Mouse (Mus musculus) kidney, postnatal 10 days (tissue): Measurements from ENCODE around the gene Vps4b.

Experiments
- DNase-seq: peaks from one replicate; pipeline ENCODE4 v3.0.0; 2021; ENCODE audit warnings: mixed read lengths

The Vps4b gene

DNA sequence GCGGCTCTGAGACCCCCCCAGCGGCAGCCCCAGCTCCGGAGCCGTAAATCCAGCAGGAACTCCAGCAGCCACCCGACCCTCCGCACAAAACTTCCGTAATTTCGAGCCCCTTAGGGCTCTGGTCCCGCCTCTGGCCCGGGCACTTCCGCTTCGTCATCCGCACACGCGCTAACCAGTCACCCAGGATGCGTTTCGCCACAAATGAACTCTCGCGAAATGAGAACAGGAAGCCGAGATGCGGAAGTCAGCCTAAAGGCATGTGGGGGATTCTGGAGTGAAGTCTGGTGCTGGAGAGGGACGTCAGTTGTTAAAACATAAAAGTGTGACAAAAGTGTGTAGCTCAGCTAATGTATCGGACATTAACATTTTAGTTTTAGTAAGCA is at the start of gene Vps4b:
Vps4b (minus strand) TSS at position 187 of the 383 bp plus-strand sequence.
- peak; percentile 95 for DNase-seq

DNA sequence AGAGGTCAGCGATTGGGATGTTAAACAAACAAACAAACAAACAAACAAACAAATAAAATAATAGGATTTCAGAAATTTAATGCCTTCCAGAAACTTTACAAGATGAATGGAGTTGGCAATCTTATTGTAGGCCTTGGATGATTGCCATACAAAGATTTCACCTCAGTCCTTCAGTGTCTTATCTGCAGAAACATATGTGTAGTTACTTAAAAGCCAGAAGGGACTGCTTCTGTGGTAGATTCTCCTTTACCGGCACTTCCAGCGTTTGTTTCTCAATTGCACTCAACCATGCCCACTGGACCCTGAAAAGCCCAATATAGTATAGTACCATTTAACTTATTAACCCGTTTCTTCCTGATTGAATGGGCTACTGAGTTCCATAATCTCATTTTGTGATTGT is 32.3 kb upstream of the Vps4b start:
- no peak for DNase-seq

DNA sequence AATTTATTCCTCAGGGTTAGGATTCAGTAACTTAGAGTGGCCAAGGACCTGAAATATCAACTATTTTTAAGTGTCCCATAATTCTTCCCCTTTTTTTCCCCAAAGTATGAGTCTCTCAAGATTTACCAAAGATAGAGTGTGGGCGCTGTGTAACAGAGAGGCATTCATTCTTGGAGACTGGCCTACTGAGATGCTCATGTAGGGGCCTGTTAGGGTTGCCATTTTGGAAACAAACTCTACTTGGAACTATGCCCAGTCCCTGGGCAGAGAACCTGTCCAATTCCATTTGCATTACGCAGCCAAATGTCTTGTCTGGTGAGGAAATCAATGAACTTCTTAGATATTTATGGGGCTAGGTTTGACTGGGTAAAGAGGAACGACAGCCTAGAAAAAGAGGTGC is 25.8 kb upstream of the Vps4b start:
- DNase-seq, result no peak

DNA sequence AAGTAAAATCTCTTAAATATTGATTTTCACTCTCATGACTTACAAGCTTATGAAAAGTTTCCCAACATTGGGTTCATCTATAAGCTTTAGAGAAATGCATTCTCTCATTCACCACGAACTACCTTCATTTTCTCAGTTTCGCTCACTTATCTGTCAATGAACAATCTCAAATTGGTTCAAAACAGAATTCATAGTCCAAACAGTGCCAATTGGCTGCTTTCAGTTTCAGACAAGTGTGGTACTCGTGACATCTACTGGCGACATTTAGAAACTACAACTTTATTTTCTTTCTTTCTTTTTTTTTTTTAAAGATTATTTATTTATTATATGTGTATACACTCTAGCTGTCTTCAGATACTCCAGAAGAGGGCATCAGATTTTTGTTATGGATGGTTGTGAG is 21.8 kb upstream of the Vps4b start:
- DNase-seq, result no peak

DNA sequence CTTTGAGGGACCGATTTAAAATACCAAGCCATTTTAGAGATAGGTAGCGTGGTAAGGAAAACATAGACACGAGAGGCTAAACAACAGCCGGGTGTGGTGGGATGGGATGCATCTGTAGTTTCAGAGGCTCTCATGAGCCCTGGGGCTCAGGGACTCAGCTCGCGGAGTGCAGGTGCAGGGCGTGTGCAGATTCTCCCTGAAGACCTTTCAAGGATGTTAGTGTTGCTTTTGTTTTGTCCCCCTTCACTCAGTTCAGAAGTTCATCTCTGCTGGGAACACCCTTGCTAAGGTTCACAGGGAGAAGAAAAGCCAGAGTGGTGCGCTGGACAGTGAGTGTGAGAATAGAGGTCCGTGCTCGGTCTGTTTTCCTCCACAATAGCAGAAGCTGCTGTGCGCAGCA is 20.2 kb upstream of the Vps4b start:
- no peak for DNase-seq

DNA sequence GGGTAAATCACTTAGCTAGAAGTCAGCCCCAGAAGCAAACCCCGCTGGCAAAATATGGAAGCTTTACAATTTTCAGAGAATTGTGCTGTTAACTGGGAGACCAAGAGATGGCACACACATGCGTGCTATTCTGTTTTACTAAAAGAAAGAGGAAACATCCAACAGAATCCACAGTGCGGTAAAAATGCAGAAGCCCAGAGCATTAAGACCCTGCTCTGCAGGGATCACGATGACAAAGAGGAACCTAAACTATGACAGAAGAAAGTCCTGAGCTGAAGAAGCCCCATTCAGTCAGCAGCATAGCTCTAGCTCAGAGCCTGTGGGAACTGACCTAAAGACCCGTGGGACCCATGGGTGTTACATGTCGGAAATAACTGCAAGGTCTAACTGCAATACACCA is 18.7 kb upstream of the Vps4b start:
- DNase-seq, result no peak

DNA sequence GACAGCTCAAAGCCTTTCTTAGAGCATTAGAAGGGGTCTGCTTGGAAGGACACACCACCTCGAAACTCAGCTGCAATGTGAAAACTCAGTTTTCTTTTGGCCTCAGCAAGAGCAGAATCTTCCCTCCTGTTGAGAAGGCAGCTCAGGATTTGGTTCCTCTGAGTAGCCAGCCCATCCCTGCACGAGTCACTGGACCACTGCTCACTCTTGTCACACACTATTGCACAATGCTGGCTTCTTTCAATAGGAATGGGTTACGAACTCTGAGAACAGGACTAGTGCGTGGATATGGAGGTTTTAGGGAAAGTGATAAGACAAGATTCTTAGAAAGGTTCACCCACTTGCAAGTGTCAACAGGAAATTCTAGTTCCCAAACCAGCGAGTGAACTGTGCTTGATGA is 18.3 kb upstream of the Vps4b start:
- no peak for DNase-seq

DNA sequence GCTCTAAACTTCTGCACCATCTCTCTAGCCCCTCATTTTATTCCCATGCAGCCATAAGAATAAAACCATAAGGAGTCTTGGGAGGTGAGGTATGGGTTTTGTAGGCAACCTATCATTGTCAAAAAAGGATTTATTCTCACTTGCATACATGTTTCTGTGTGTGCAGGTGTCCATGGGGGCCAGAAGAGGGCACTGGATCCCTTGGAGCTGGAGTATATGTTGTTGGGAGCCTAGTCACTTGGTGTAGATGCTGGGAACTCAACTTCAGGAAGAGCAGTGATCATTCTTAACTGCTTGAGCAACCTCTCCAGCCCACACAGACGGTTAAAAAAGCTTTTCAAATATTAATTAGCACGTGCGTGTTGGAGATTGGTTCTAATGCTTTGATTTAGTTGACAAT is 3.4 kb upstream of the Vps4b start:
- DNase-seq, result no peak

DNA sequence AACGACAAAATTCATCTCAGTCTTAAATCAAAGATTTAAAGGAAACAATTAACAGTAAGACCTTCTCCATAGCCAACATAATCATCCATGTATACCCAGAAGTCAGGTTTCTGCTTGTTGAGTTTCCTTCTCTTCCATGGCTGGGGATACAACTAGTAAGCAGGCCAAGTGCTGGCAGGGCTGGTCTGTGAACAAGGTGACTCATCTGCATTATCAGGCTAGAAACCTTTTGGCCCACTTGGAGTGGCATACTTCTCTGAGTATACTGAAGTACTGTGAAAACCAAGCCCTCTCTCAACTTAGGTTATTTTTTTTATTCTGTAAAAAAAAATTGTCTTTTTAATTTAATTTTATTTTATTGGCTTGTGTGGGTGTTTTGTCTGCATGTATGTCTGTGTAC is 2.9 kb upstream of the Vps4b start:
- no peak for DNase-seq

DNA sequence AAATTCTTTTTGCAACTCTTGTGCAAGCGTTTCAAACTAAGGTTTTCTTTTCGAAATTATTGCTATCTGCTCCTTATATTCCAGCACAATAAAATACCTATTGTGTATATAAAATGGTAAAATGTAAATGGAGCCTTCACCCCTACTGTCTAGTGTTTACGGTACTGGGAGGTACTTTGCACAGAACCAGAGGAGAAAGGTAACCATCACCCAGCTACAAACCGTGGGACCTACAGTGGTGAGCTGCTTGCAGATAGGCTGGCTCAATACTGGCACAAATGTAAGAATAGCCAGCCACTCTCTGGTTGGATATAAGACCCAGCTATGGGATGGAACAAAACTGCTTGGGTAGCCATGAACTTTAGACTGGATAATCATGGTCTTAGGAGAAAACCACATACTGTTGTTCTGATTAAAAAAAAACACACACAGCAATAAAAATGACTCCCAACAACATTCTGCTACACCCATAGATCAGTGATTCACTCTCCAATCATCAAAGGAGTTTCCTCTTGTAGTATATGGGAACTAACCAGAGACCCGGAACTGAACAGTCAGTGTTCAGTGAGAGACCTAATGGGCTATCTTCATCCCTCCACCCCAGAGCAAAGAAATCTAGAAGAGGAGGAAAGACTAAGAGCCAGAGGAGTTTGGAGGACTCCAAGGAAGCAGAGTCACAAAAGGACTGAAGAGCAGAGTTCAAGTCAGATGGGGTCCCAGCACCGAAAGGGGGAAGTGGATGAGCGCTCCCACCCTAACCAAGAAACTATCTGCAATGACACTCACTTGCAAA is 655 bp upstream of the Vps4b start:
- DNase-seq, result no peak

DNA sequence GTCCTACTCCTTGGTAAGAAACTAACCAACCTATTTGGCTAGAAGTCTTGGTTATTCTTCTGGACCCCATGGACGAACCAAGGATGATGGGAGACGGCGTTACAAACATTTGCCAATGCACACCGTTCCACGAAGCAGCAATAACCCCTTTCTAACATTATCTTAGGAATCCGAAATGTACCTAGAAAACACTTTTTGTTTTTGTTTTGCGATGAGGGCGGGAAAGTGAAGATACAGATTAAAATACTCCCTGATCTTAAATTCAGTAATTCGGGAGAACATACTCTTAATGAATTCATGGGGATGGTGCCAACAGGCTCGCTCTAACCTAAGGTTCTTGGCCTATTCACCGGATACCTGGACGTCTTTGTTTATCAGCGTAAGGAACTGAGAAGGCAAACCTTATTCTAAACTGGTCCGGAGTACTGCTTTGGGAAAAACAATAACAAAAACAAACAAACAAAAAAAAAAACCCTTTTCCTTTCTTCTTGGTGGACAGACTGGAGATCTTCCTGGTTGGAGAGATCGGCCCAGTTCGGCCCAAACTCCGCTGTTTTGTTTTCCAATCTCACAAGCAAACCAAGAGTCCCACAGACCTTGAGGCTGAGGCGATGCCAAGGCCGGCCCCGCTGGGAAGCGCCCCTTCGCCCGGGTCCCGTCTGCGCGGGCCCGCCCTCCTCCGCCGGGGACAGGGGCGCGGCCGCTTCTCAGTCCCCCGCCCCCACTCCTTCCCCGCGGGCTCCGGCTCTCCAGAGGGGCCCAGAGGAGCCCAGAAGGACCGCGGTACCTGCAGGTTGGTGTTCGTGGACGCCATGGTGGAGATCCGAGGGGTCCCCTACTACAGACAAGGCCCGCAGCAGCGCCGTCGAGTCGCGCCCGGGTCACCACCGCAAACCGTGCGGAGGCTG is 640 bp downstream of the Vps4b start:
- DNase-seq, result peak; percentile 76

DNA sequence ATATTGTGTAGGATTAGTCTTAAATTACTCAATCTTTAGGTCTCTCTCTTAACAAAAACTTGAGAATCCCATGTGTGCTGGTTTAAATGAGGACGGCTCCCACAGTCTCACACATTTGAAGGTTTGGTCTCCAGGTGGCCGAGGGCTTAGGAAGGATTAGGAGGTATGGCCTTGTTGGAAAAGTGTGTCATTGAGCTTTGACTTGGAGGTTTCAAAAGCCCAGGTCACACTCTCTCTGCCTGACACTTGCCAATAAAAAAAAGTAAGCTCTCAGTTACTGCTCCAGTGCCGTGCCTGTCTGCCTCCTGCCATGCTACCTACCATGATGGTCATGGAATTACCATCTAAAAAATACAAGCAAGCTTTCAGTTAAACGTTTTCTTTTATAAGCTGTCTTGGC is 21.6 kb downstream of the Vps4b start:
- DNase-seq, result no peak

DNA sequence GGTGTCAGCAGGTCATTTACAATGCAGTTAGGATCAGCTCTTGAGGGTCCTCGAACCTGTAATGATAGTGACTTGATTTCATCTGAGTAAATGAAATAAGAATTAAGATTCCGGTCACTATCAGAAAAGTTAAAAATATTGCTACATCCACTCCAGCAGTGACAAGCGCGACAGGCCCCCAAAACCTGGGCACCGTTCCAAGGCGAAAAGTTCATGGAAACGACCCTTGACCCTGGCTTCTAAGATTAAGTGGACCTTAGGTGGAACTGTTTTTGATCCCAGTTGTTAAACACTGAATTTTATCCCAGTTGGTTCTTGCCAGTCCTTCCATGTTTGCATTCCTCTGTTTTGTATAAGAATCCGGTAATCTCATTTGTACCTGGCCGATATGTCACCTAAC is 22.4 kb downstream of the Vps4b start:
- peak; percentile 13 for DNase-seq

DNA sequence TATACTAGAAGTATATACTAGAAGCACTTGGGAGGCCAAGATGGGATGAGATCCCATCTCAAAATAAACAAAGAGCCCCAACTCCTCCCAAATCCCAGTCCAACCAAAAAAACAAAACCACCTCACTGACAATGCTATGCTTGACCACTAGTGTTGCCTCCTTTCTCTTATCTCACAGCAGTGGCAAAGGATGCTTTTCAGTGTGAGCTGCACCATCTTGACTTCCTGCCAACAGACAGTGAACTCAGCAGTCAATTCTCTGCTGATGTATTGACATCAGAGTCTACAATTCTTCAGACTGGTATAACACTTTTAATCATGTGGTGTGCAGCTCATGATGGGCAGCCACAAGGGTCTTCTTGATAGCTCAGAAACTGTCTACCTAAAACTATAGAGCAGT is 27.8 kb downstream of the Vps4b start:
- DNase-seq, result no peak

DNA sequence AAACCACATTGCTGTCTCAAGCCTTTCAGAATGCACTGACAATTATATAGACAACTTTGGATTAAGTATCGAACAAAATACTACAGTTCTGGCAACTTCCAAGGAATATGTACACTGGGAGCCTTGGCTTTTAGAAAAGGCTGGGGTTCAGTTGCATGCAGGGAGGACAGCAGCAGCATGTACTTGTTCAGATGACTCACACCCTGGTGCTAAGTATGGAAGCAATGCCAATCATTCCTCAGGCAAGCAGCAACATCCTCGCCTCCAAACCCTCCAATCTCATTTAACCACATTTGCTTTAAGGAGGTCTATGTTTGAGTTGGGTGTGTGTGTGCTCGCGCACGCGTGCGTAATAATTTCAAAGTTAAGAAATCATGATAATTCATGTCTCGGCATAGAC is 30.8 kb downstream of the Vps4b start:
- no peak for DNase-seq

DNA sequence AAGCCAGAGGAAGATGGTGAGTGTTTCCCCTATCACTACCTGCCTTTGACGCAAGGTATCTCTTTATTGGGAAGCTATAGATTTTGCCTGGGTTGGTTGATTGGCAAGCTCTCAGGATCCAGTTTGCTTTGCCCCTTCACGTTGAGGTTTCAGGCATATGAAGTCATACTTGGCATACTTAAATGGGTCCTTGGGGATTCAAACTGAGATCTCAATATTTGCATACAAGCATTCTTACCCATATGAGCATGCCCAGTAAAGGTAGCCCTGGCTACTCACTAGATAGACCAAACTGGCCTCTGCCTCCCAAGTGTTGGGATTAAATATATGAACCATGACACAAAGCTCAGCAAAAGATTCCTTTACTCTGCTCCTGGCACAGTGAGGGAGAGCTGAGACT is 31.7 kb downstream of the Vps4b start:
- DNase-seq, result no peak

DNA sequence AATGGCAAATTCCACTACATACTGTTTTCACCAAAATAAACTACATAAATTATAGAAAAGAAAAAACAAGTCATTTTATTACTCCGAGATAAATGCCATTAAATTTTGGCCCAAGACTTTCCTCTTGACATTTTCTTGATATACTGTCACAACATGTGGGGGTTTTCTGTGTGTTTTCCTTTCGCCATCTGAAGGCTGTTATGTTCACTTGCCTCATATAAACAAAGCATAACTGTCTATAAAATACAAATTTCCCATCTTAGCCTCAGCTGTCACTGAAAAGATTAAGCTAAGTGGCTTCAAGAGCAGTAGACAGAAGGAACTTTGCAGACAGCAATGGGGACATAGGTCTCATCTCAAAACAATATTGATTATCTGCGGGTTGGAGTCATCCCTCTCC is 32.2 kb downstream of the Vps4b start:
- DNase-seq, result no peak

DNA sequence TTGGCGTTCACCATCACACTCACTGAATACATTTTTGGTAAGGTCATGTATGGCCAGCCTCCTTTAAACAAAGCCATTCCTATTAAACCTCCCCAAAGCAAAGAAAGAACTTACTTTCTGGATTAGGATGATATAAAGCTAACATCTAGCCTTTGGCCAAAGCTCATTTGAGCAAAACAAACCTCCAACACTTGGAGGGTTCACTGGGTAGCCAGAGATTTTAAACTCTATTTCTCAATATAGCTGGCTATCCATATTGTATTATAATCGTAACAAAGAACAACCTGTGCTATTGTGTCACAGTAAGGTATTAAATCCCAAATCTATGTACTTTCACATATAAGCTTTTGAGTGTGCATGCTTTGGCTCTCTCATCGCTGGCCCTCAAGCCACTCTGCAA is 35.8 kb downstream of the Vps4b start:
- no peak for DNase-seq

DNA sequence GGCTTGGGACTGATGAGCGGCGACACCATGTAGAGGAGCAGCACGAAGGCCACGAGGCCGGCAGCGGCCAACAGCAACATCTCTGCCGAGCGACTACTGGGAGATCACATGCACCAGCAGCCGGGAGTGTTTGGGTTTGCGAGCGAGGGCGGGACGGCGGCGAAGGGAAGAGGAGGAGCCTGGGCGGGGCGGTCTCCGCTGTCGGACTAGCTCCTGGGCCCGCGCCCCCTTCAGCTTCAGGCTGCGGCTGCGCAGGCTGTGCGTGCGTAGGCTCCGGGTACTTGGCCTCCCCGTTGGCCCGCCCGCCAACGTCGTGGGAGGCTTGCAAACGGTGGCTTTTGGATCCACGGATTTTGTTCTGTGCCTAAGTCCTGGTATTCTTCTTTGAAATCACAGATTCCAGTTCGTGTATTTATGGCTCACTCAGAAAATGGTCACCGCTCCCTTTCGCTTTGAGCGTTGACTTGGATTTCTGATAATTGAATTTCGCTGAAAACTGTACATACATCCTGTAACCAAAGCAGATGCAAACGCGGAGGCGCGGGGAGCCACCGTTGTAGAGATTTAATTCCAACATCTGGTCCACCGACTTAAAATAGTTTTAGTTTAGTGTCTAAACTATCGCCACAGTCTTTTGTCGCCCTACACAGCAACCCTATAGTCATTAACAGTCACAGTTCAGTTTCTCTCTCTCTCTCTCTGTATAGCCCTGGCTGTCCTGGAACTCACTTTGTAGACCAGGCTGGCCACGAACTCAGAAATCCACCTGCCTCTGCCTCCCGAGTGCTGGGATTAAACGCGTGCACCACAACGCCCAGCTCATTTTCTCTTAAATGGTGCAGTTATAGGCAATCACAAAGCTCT is 36.7 kb downstream of the Vps4b start, which contains the start of gene Kdsr:
Kdsr (minus strand) TSS at position 156 of the 864 bp plus-strand sequence.
- DNase-seq, result peak; percentile 98

DNA sequence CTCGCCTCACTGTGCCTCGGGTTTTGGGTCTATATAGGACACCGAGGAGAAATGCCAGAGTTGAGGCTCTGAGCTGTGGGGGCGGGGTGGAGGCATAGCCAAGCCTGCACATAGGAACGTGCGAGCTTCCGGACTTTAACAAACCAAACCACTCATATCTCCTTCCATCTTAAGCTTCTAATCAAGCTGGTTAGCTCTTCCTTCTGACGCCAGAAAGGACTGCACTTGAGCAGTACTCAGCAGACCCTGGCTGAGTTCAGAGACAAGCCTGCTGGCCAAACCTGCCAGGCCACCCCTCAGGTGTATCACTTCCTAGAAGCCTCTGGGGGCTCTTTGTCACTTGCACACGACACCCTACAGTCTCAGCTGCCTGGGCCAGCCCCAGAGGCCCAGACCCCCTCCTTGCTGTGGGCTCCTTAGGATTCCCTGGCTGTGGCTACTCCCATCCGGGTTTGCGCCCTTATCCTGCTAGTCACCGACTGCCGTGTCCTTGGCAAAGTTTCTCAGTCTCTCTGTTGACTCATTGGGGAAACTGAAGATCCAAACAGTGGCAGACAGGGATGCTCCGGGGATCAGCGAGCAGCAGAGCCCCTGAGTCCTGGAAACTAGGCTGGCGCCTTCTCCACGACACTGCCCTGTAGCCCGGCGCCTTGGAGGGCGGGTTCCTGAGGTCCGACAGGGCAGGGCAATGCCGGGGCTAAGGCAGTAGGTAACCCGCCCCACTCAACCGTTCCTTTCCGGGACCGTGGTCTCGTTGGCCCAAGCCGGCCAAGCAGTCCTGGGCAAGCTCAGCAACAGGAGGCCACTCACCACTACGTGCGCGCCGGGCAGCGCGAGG is 37.6 kb downstream of the Vps4b start:
- peak; percentile 62 for DNase-seq

DNA sequence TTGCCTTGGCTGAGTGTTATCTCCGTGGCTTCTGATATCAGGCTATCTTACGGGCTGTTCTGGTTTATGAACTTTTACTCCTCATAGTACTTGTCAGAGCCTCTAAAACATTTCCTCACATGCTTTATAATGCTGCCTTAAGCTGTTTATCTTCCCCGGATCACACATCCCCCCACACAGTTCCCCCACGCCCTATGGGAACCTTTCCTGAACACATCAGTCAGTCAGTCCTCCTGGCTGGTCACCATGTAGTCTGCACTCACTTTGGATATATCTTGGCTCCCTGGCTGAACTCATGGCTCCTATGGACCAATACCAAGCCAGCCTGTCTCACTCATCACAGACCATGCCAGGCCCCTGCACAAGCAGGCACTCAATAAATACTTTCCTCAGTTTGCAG is 39.9 kb downstream of the Vps4b start:
- DNase-seq, result no peak

DNA sequence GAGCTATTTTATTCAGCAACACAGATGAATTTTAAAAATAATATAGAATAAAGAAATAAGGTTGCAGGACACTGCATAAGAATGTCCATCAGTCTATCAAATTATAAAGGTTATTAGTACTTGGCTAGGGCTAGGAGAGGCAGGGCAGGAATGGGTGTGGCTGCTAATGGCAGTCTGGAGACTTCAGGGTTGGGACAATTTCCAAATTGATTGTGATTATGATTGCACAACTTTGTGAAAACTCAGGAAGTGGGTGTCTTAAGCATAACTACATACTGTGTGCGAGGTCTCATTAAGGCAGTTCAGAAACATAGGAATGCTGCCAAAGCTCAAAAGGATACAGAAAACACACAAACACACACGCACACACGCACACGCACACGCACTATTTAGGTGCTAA is 44.5 kb downstream of the Vps4b start:
- DNase-seq, result no peak
